Mouse (Mus musculus) cortical plate, adult 2 months (tissue): ENCODE results near the gene Ube4b.

Experiments
- CTCF ChIP-seq: fragments of 200-500 bp; IDR thresholded peaks from 2 replicates; pipeline ENCODE4 v1.5.1; 2011; ENCODE audit warnings: mild to moderate bottlenecking, control low read depth, low read length; ENCODE audit not compliant: insufficient read depth; ENCODE audit errors: extremely low read depth
- POLR2A ChIP-seq: fragments of 200-500 bp; IDR thresholded peaks from 2 replicates; pipeline ENCODE4 v1.6.1; 2011; ENCODE audit warnings: mild to moderate bottlenecking, low read length, control low read depth; ENCODE audit not compliant: insufficient read depth; ENCODE audit errors: extremely low read depth

- no peak for TF ChIP-seq POLR2A
- no peak for TF ChIP-seq CTCF
Measured at GRCm38 (mm10) chr4:149405713-149406443, 20.7 kb downstream of the Ube4b start.
